Mouse (Mus musculus): ENCODE measurements around the gene Map7d3. TPM values are rescaled to one million over a fixed set of nuclear protein-coding genes. Genes with fewer than 3 reads are reported as not detected.

The Map7d3 gene
- 1.2 and 1.5 TPM in 2 replicates for polyA plus RNA-seq (2015; fragmentation: Nextera tagmentation; extraction: Ambion mirVana)

GRCm38 (mm10) chrX:56821765-56822603 is at the start of gene Map7d3:
Gene Map7d3, minus strand, starts transcription at chrX:56822326.

GRCm38 (mm10) chrX:56869863-56870262 is 47.7 kb upstream of the Map7d3 start, which contains the start of gene Adgrg4:
Gene Adgrg4, plus strand, starts transcription at chrX:56870163.

Other genes with a start within 250 kb of the Map7d3 start
- gene Mmgt1, start 224.3 kb downstream of the Map7d3 start, polyA plus RNA-seq (2015; fragmentation: Nextera tagmentation; extraction: Ambion mirVana), result 33.2 and 34.6 TPM in 2 replicates
- 48.0 and 54.8 TPM in 2 replicates for gene Slc9a6, start 212.6 kb downstream of the Map7d3 start, polyA plus RNA-seq (2015; fragmentation: Nextera tagmentation; extraction: Ambion mirVana)
- 211 and 226 TPM in 2 replicates for gene Fhl1, start 90.5 kb downstream of the Map7d3 start, polyA plus RNA-seq (2015; fragmentation: Nextera tagmentation; extraction: Ambion mirVana)
- gene Adgrg4, start 47.8 kb upstream of the Map7d3 start, polyA plus RNA-seq (2015; fragmentation: Nextera tagmentation; extraction: Ambion mirVana), result not detected in 2 replicates
- 0.24 and 0.43 TPM in 2 replicates for gene Brs3, start 220.7 kb upstream of the Map7d3 start, polyA plus RNA-seq (2015; fragmentation: Nextera tagmentation; extraction: Ambion mirVana)
- gene Htatsf1, start 231.3 kb upstream of the Map7d3 start, polyA plus RNA-seq (2015; fragmentation: Nextera tagmentation; extraction: Ambion mirVana), result 82.7 and 88.5 TPM in 2 replicates